14 mouse cellular contexts compared by ENCODE assay signal in the genomic region with DNA sequence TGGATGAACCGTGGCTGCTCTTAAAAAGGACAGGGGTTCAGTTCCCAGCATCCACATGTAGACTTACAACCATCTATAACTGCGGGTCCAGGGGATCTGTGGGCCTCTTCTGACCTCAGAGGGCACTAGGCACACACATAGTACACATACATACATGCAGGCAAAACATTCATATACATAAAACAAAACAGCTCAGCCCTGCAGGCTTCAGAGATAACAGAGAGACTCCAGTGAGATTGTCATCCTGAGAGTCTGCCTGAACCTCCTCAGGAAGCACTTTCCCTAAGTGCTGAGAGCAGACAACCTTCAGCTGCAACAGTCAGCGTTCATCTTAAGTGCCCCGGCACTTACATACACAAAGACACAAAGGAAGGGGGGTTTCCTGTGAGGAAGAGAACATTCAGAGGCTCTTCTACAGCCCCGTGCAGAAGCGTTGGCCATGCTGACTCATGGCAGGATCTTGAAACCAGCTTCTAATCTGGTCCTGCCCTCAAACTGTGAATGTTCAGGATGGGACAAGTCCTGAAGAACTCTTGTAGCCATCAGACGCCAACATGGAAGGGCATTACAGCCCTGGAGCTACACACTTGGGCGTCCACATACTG. TPM values are rescaled to one million over a fixed set of nuclear protein-coding genes. Genes with fewer than 3 reads are reported as not detected.
A peak's percentile ranks its signal among the peaks of the same experiment; 100 is the strongest.
DNase-seq lines count a peak whose midpoint lies in the region; ATAC-seq and TF ChIP-seq lines count a peak whose summit lies in the region.
"Had no signal": no experiment of that assay in that cellular context is flagged by ENCODE, and none has a peak within 500 bp of the region (broad histone marks: within the 10 kb centered on the region; RNA-seq: fewer than 3 reads in every experiment).

No protein-coding gene starts in this region.

- ATAC-seq in lung, postnatal 0 days, result peak; percentile 67
- ATAC-seq in liver, postnatal 0 days, result peak; percentile 76
- ATAC-seq in forebrain, embryonic 14.5 days, result no peak
- ATAC-seq: forebrain, embryonic 16.5 days; hindbrain, embryonic 16.5 days had no signal

- WGBS in lung, postnatal 0 days, result 28% methylated on average over 8 of the region's 8 CpGs
- WGBS in liver, postnatal 0 days (ENCODE audit: insufficient replicate concordance), result 31% methylated on average over 8 of the region's 8 CpGs
- WGBS in forebrain, embryonic 14.5 days, result 70% methylated on average over 8 of the region's 8 CpGs

- TF ChIP-seq EP300 in lung, postnatal 0 days (IDR thresholded peaks at IDR 0.05), result no peak
- TF ChIP-seq EP300 in liver, postnatal 0 days (IDR thresholded peaks at IDR 0.05; ENCODE audit: low read depth), result no peak

- no peaks in the 10 kb centered on the region for H3K27me3 ChIP-seq in lung, postnatal 0 days (replicated peaks; ENCODE audit: insufficient read depth, low read length)
- no peaks in the 10 kb centered on the region for H3K27me3 ChIP-seq in liver, postnatal 0 days (ENCODE audit: insufficient read depth, low read length)
- H3K27me3 ChIP-seq in forebrain, embryonic 14.5 days (replicated peaks; ENCODE audit: control insufficient read depth, insufficient read depth, low read length), result no peaks in the 10 kb centered on the region

- no peak overlapping the region for H3K27ac ChIP-seq in lung, postnatal 0 days (ENCODE audit: low read length)
- H3K27ac ChIP-seq in bone marrow macrophage, adult 2 months (ENCODE audit: insufficient read depth, low read depth, low read length), result peak overlapping the region; percentile 7; the same call in 1 of the 2 replicates
- H3K27ac ChIP-seq in liver, postnatal 0 days (ENCODE audit: low read depth), result peak overlapping the region; percentile 31
- H3K27ac ChIP-seq in forebrain, embryonic 14.5 days (ENCODE audit: low read depth, low read length), result no peak overlapping the region

- no peaks in the 10 kb centered on the region for H3K36me3 ChIP-seq in lung, postnatal 0 days (ENCODE audit: insufficient read depth, low read length)
- H3K36me3 ChIP-seq in liver, postnatal 0 days (replicated peaks; ENCODE audit: insufficient read depth, low read length), result no peaks in the 10 kb centered on the region
- no peaks in the 10 kb centered on the region for H3K36me3 ChIP-seq in forebrain, embryonic 14.5 days (ENCODE audit: control insufficient read depth, insufficient read depth, low read length)

- no peak for TF ChIP-seq POLR2A in bone marrow macrophage, adult 2 months (IDR thresholded peaks at IDR 0.05; ENCODE audit: borderline replicate concordance, low read depth, low read length)

- H3K9me3 ChIP-seq in lung, postnatal 0 days (ENCODE audit: low read length), result no peaks in the 10 kb centered on the region
- no peaks in the 10 kb centered on the region for H3K9me3 ChIP-seq in liver, postnatal 0 days (ENCODE audit: low read length)
- H3K9me3 ChIP-seq in forebrain, embryonic 14.5 days (replicated peaks; ENCODE audit: control insufficient read depth, low read length), result no peaks in the 10 kb centered on the region

- H3K9ac ChIP-seq in lung, postnatal 0 days (replicated peaks; ENCODE audit: low read depth), result no peak overlapping the region
- H3K9ac ChIP-seq in liver, postnatal 0 days (replicated peaks), result no peak overlapping the region
- H3K9ac ChIP-seq in forebrain, embryonic 14.5 days (ENCODE audit: low read length), result no peak overlapping the region

- no peak overlapping the region for H3K4me2 ChIP-seq in lung, postnatal 0 days (replicated peaks; ENCODE audit: low read depth, low read length)
- H3K4me2 ChIP-seq in liver, postnatal 0 days (ENCODE audit: low read depth, low read length), result peak overlapping the region; percentile 14; the same call in 1 of the 2 replicates
- H3K4me2 ChIP-seq in forebrain, embryonic 14.5 days (ENCODE audit: low read length), result no peak overlapping the region

- H3K4me1 ChIP-seq in lung, postnatal 0 days (ENCODE audit: insufficient read depth, low read depth, low read length), result no peaks in the 10 kb centered on the region; the same call in 1 of the 2 replicates
- peaks cover 28% of the 10 kb centered on the region for H3K4me1 ChIP-seq in bone marrow macrophage, adult 2 months (ENCODE audit: control insufficient read depth, insufficient read depth, low read length)
- H3K4me1 ChIP-seq in liver, postnatal 0 days (ENCODE audit: insufficient read depth), result peaks cover 19% of the 10 kb centered on the region
- H3K4me1 ChIP-seq in forebrain, embryonic 14.5 days (ENCODE audit: control insufficient read depth, insufficient read depth, low read length), result no peaks in the 10 kb centered on the region

- intact Hi-C loops in gastrocnemius, postnatal 36 days (cut with DNase I), result no loop called here

- TF ChIP-seq CTCF in lung, postnatal 0 days (IDR thresholded peaks at IDR 0.05), result no peak
- TF ChIP-seq CTCF in bone marrow macrophage, adult 2 months (IDR thresholded peaks at IDR 0.05; ENCODE audit: low read depth, low read length), result no peak
- TF ChIP-seq CTCF in liver, postnatal 0 days (IDR thresholded peaks at IDR 0.05; ENCODE audit: low read depth), result no peak

- no peak overlapping the region for H3K4me3 ChIP-seq in lung, postnatal 0 days (ENCODE audit: low read depth, low read length)
- no peak overlapping the region for H3K4me3 ChIP-seq in bone marrow macrophage, adult 2 months (ENCODE audit: insufficient read depth, low read length)
- no peak overlapping the region for H3K4me3 ChIP-seq in liver, postnatal 0 days (ENCODE audit: low read depth, low read length)
- no peak overlapping the region for H3K4me3 ChIP-seq in forebrain, embryonic 14.5 days (ENCODE audit: low read depth, low read length)

- DNase-seq in lung, postnatal 0 days (ENCODE audit: low spot score), result peak; percentile 63
- DNase-seq in lung, postnatal 36 days, result no peak
- DNase-seq in liver, postnatal 0 days, result peak; percentile 30
- DNase-seq in thymus, postnatal 14 days, result peak; percentile 69
- DNase-seq in forebrain, embryonic 14.5 days (ENCODE audit: low spot score), result no peak
- no peak for DNase-seq in gastrocnemius, postnatal 36 days
- DNase-seq in adrenal gland, postnatal 25 days, result no peak
- DNase-seq: embryo, embryonic 11 days; right cerebral cortex, postnatal 4 days had no signal

RNA-seq across cellular contexts. Expression of gene Il10rb, which starts 27.5 kb away (rescaled TPM):
- 90.5 and 106 TPM in 2 replicates for polyA plus RNA-seq in lung, postnatal 0 days (2015; fragmentation: Nextera tagmentation; extraction: Ambion mirVana)
- polyA plus RNA-seq in bone marrow macrophage, adult 2 months (2012; ENCODE audit: insufficient read depth, insufficient read length, missing spikeins), result 345 and 358 TPM in 2 replicates
- 25.5 and 26.4 TPM in 2 replicates for polyA plus RNA-seq in liver, postnatal 0 days (2015; fragmentation: Nextera tagmentation; extraction: Ambion mirVana)
- polyA plus RNA-seq in forebrain, embryonic 14.5 days (2014; fragmentation: Nextera tagmentation; extraction: Ambion mirVana), result 7.7 and 10.5 TPM in 2 replicates
- total RNA-seq in gastrocnemius, postnatal 36 days (2021), result 1 to 10 TPM; 6.6 to 6.7 TPM
- 281 and 313 TPM in 2 replicates for total RNA-seq in adrenal gland, postnatal 25 days (2021)

RNA-seq across cellular contexts. Expression of gene Gm21970, which starts 41.9 kb away (rescaled TPM):
- 0.45 TPM in 1 of 2 replicates, not detected in the other for polyA plus RNA-seq in lung, postnatal 0 days (2015; fragmentation: Nextera tagmentation; extraction: Ambion mirVana)
- polyA plus RNA-seq in bone marrow macrophage, adult 2 months (2012; ENCODE audit: insufficient read depth, insufficient read length, missing spikeins), result not detected in 2 replicates
- polyA plus RNA-seq in liver, postnatal 0 days (2015; fragmentation: Nextera tagmentation; extraction: Ambion mirVana), result not detected in 2 replicates
- polyA plus RNA-seq in forebrain, embryonic 14.5 days (2014; fragmentation: Nextera tagmentation; extraction: Ambion mirVana), result not detected in 2 replicates
- total RNA-seq in gastrocnemius, postnatal 36 days (2021), result not detected
- not detected in 2 replicates for total RNA-seq in adrenal gland, postnatal 25 days (2021)
- polyA plus RNA-seq: forebrain, embryonic 16.5 days; hindbrain, embryonic 16.5 days; liver, adult 2 months; neural tube, embryonic 11.5 days had no signal

RNA-seq across cellular contexts. Expression of gene Ifnar1, which starts 51.6 kb away (rescaled TPM):
- polyA plus RNA-seq in lung, postnatal 0 days (2015; fragmentation: Nextera tagmentation; extraction: Ambion mirVana), result 40.3 and 44.9 TPM in 2 replicates
- polyA plus RNA-seq in bone marrow macrophage, adult 2 months (2012; ENCODE audit: insufficient read depth, insufficient read length, missing spikeins), result 89.1 and 92.5 TPM in 2 replicates
- polyA plus RNA-seq in liver, postnatal 0 days (2015; fragmentation: Nextera tagmentation; extraction: Ambion mirVana), result 16.3 and 16.6 TPM in 2 replicates
- 40.4 and 45.6 TPM in 2 replicates for polyA plus RNA-seq in forebrain, embryonic 14.5 days (2014; fragmentation: Nextera tagmentation; extraction: Ambion mirVana)
- total RNA-seq in gastrocnemius, postnatal 36 days (2021), result 10 to 100 TPM in 1 of 2 experiments, 1 to 10 TPM in 1; 9.6 to 11.3 TPM
- total RNA-seq in adrenal gland, postnatal 25 days (2021), result 57.5 and 70.8 TPM in 2 replicates

Comparison
In these comparisons a context has a peak if more than half of its experiments do, and no peak if none do; other contexts are left out.
1. DNase-seq: peak in lung, postnatal 0 days (single experiment), liver, postnatal 0 days (single experiment) and thymus, postnatal 14 days (single experiment); none in lung, postnatal 36 days (single experiment), forebrain, embryonic 14.5 days (single experiment), gastrocnemius, postnatal 36 days (0 of 2) and adrenal gland, postnatal 25 days (single experiment).
2. H3K27ac ChIP-seq: peak in bone marrow macrophage, adult 2 months (single experiment) and liver, postnatal 0 days (single experiment); none in lung, postnatal 0 days (single experiment) and forebrain, embryonic 14.5 days (single experiment).